Mouse (Mus musculus) kidney, embryonic 16.5 days (tissue): ENCODE measurements around the gene Arl2bp. TPM values are rescaled to one million over a fixed set of nuclear protein-coding genes. Genes with fewer than 3 reads are reported as not detected.
A peak's percentile ranks its signal among the peaks of the same experiment; 100 is the strongest.

Experiments used
- ATAC-seq: fragments of 200-750 bp; cut with Nextera tagmentation; 2 replicates; pipeline ENCODE4 v1.8.0; 2017; ENCODE audit warnings: moderate TSS enrichment; ENCODE audit not compliant: low FRiP score, low TSS enrichment
- H3K27ac ChIP-seq: fragments of 300-500 bp; sonication (generic); 2 replicates; pipeline ENCODE4 v1.5.1; 2014; ENCODE audit warnings: low read length
- H3K27me3 ChIP-seq: fragments of 300-500 bp; sonication (generic); 2 replicates; pipeline ENCODE4 v1.6.1; 2014; ENCODE audit warnings: low read length, control low read depth, mixed read lengths; ENCODE audit not compliant: insufficient read depth
- H3K36me3 ChIP-seq: fragments of 300-500 bp; sonication (generic); 2 replicates; pipeline ENCODE4 v1.6.1; 2014; ENCODE audit warnings: low read length, control low read depth, mixed read lengths; ENCODE audit not compliant: insufficient read depth
- H3K4me1 ChIP-seq: fragments of 300-500 bp; sonication (generic); 2 replicates; pipeline ENCODE4 v1.6.1; 2014; ENCODE audit warnings: low read length, control low read depth, mixed read lengths; ENCODE audit not compliant: insufficient read depth
- H3K4me2 ChIP-seq: fragments of 300-500 bp; sonication (generic); replicated peaks from 2 replicates; pipeline ENCODE4 v1.6.1; 2014; ENCODE audit warnings: low read depth, low read length
- H3K4me3 ChIP-seq: fragments of 300-500 bp; sonication (generic); 2 replicates; pipeline ENCODE4 v1.5.1; 2014; ENCODE audit warnings: mild to moderate bottlenecking, low read length
- H3K9ac ChIP-seq: fragments of 300-500 bp; sonication (generic); replicated peaks from 2 replicates; pipeline ENCODE4 v1.6.1; 2014; ENCODE audit warnings: low read length
- H3K9me3 ChIP-seq: fragments of 300-500 bp; sonication (generic); 2 replicates; pipeline ENCODE4 v1.6.1; 2016; ENCODE audit warnings: low read length, control low read depth
- WGBS: fragments of 180-500 bp; shearing (Covaris S2); extraction: QIAGEN DNeasy Blood & Tissue Kit; methylation state at CpG from one replicate; pipeline ENCODE4 v1.1.7; 2014; 5-methylcytosine and 5-hydroxymethylcytosine counted together
- polyA plus RNA-seq: library from polyadenylated mRNA; unstranded; fragments of >200 nt; fragmentation: Nextera tagmentation; extraction: Ambion mirVana; gene quantifications from 2 replicates; pipeline ENCODE4 v1.2.1, GENCODE M21; 2015

The Arl2bp gene
- polyA plus RNA-seq = 133 and 135 TPM in 2 replicates

- H3K9ac ChIP-seq = peak within 1 kb of the TSS; percentile 95
- no peaks in the 10 kb centered on the region for H3K27me3 ChIP-seq
- peaks cover 22% of the 10 kb centered on the region for H3K36me3 ChIP-seq
- no peaks in the 10 kb centered on the region for H3K9me3 ChIP-seq
- ATAC-seq = peak; percentile 99
- peak within 1 kb of the TSS; percentile 90 for H3K27ac ChIP-seq
- peak within 1 kb of the TSS; percentile 93 for H3K4me3 ChIP-seq
- H3K4me1 ChIP-seq = peaks cover 17% of the 10 kb centered on the region
- H3K4me2 ChIP-seq = peak within 1 kb of the TSS; percentile 82
- under 1% methylated on average over 74 of the region's 74 CpGs for WGBS
Observed at GRCm38 (mm10) chr8:94666456-94667308, at the start of gene Arl2bp. TSS of gene Arl2bp (plus strand) at chr8:94666600.

- Histone ChIP-seq H3K36me3 (peaks cover 11% of the 10 kb centered on the region; the same call in 1 of the 2 replicates), H3K9me3 (no peaks in the 10 kb centered on the region), H3K4me3 (no peak overlapping the region), H3K27me3 (no peaks in the 10 kb centered on the region), H3K4me2 (no peak overlapping the region), H3K27ac (no peak overlapping the region), H3K4me1 (no peaks in the 10 kb centered on the region), H3K9ac (no peak overlapping the region)
- 90% methylated on average over 1 of the region's 1 CpGs for WGBS
- no peak for ATAC-seq
Observed at GRCm38 (mm10) chr8:94624885-94625284, 41.5 kb upstream of the Arl2bp start.

GRCm38 (mm10) chr8:94633564-94634194 is 32.7 kb upstream of the Arl2bp start:
- Histone ChIP-seq H3K4me1 (no peaks in the 10 kb centered on the region), H3K27me3 (no peaks in the 10 kb centered on the region), H3K36me3 (peaks cover 37% of the 10 kb centered on the region), H3K9me3 (no peaks in the 10 kb centered on the region), H3K9ac (no peak overlapping the region), H3K4me2 (no peak overlapping the region), H3K27ac (no peak overlapping the region), H3K4me3 (no peak overlapping the region)
- no peak for ATAC-seq
- 84% methylated on average over 2 of the region's 2 CpGs for WGBS

GRCm38 (mm10) chr8:94634211-94634610 is 32.2 kb upstream of the Arl2bp start:
- H3K4me2 ChIP-seq = no peak overlapping the region
- H3K9ac ChIP-seq = no peak overlapping the region
- H3K27ac ChIP-seq = no peak overlapping the region
- H3K4me1 ChIP-seq = no peaks in the 10 kb centered on the region
- H3K36me3 ChIP-seq = peaks cover 41% of the 10 kb centered on the region
- no peak overlapping the region for H3K4me3 ChIP-seq
- H3K27me3 ChIP-seq = no peaks in the 10 kb centered on the region
- ATAC-seq = no peak
- no peaks in the 10 kb centered on the region for H3K9me3 ChIP-seq

GRCm38 (mm10) chr8:94641183-94641582 is 25.2 kb upstream of the Arl2bp start:
- Histone ChIP-seq H3K27ac (no peak overlapping the region), H3K4me1 (no peaks in the 10 kb centered on the region), H3K9me3 (no peaks in the 10 kb centered on the region), H3K4me3 (no peak overlapping the region), H3K9ac (no peak overlapping the region), H3K36me3 (peaks cover 48% of the 10 kb centered on the region), H3K27me3 (no peaks in the 10 kb centered on the region), H3K4me2 (no peak overlapping the region)
- no peak for ATAC-seq
- 96% methylated on average over 2 of the region's 2 CpGs for WGBS

- H3K9ac ChIP-seq = no peak overlapping the region
- no peak overlapping the region for H3K4me2 ChIP-seq
- no peak overlapping the region for H3K27ac ChIP-seq
- 88% methylated on average over 3 of the region's 3 CpGs for WGBS
- no peak overlapping the region for H3K4me3 ChIP-seq
- no peak for ATAC-seq
- H3K9me3 ChIP-seq = no peaks in the 10 kb centered on the region
- no peaks in the 10 kb centered on the region for H3K4me1 ChIP-seq
- no peaks in the 10 kb centered on the region for H3K27me3 ChIP-seq
- H3K36me3 ChIP-seq = peaks cover 55% of the 10 kb centered on the region
Observed at GRCm38 (mm10) chr8:94641938-94642337, 24.5 kb upstream of the Arl2bp start.

- 62% methylated on average over 1 of the region's 1 CpGs for WGBS
- Histone ChIP-seq H3K9me3 (no peaks in the 10 kb centered on the region), H3K27me3 (no peaks in the 10 kb centered on the region), H3K4me1 (no peaks in the 10 kb centered on the region), H3K27ac (no peak overlapping the region), H3K4me3 (no peak overlapping the region), H3K4me2 (no peak overlapping the region), H3K36me3 (peaks cover 46% of the 10 kb centered on the region), H3K9ac (no peak overlapping the region)
- ATAC-seq = no peak
Observed at GRCm38 (mm10) chr8:94645202-94645601, 21.2 kb upstream of the Arl2bp start.

- H3K27ac ChIP-seq = no peak overlapping the region
- no peaks in the 10 kb centered on the region for H3K27me3 ChIP-seq
- H3K4me2 ChIP-seq = no peak overlapping the region
- no peak overlapping the region for H3K9ac ChIP-seq
- H3K4me3 ChIP-seq = no peak overlapping the region
- no peak for ATAC-seq
- H3K36me3 ChIP-seq = peaks cover 37% of the 10 kb centered on the region
- H3K9me3 ChIP-seq = no peaks in the 10 kb centered on the region
- H3K4me1 ChIP-seq = no peaks in the 10 kb centered on the region
- WGBS = 94% methylated on average over 3 of the region's 3 CpGs
Observed at GRCm38 (mm10) chr8:94646165-94646564, 20.2 kb upstream of the Arl2bp start.

- Histone ChIP-seq H3K27ac (no peak overlapping the region), H3K9ac (no peak overlapping the region), H3K4me2 (no peak overlapping the region), H3K36me3 (peaks cover 37% of the 10 kb centered on the region), H3K4me3 (no peak overlapping the region), H3K4me1 (no peaks in the 10 kb centered on the region), H3K9me3 (no peaks in the 10 kb centered on the region), H3K27me3 (no peaks in the 10 kb centered on the region)
- ATAC-seq = no peak
- WGBS = 85% methylated on average over 3 of the region's 3 CpGs
Observed at GRCm38 (mm10) chr8:94649496-94649895, 16.9 kb upstream of the Arl2bp start.

- ATAC-seq = no peak
- Histone ChIP-seq H3K9me3 (no peaks in the 10 kb centered on the region), H3K9ac (no peak overlapping the region), H3K4me3 (no peak overlapping the region), H3K4me1 (no peaks in the 10 kb centered on the region), H3K36me3 (peaks cover 28% of the 10 kb centered on the region), H3K27me3 (no peaks in the 10 kb centered on the region), H3K4me2 (no peak overlapping the region), H3K27ac (no peak overlapping the region)
- 89% methylated on average over 3 of the region's 3 CpGs for WGBS
Observed at GRCm38 (mm10) chr8:94652951-94653350, 13.4 kb upstream of the Arl2bp start.
